Mouse (Mus musculus) embryo, embryonic 10.5 days (tissue): ENCODE measurements around the gene Bcorl1.

ENCODE experiments used
- DNase-seq: peaks from one replicate; pipeline ENCODE4 v3.0.0-alpha.2; 2015; ENCODE audit warnings: low spot score

The Bcorl1 gene

GRCm38 (mm10) chrX:48441954-48442353 lies 100.8 kb downstream of the Bcorl1 start:
- no peak for DNase-seq

DNA sequence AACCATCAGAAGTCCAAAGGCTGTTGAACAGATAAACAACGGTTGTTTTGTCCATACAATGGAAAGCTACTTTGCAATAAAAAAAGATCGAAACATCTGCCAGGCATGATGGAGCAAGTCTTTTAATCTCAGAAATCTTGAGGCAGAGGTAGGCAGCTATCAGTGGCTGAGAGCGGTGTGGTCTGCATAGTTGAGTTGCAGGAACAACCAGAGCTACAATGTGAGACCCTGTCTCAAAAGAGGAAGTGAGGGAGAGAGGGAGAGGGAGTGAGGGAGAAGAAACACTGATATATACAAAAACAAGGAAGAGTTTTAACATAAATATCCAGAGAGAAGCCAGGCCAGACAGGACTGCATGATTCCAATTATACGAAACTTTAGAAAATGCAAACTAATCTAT lies 103.5 kb downstream of the Bcorl1 start:
- no peak for DNase-seq

DNA sequence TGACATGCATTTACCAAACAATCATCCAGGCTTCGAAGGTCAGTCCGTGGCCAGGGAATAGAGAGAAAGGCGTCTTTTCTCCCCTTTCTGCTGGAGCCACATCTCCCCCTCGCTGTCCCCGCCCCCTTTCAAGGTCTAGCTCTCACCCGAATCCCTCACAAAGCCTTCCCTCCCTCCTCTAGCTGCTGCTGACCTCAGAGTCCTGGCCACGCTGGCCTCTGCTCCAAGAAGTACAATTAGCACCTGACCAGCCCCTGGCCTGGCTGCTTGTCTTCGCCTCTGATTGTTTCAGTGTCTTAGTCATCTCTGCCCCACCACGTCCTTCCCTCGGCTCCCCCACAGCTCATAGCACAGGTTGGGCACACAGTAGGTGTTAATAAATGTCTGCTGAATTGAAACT lies 108.5 kb downstream of the Bcorl1 start:
- DNase-seq, result peak; percentile 37

DNA sequence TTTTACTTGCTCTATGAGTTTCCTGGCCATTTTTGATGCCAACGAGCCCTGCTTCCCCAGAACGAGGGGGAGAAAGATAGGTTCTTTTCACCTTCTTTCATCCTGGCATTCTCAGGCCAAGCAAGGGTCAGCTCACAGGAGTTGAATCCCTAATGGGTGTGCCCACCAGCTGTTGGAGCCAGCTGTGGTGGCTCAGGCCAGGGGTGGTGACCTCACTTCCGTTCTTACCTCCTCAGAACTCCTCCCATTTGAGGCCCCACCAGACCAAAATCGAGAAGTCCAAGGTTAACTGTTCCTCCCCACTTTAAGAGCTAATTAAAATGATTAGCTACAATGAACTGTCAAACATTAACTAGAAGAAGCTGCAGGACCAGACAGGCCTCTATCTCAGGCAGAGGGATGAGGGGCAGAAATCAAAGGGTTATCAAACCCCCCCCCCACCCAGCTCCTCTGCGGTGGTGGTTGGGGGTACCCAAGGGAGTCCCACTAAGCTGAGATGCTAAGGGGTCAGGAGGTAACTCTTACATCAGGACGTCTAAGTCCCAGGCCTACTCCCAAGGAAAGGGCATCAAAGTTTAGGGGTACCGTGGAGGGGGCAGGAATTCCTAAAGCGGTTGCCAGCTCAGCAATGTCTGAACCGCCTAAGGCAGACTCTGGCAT lies 111.2 kb downstream of the Bcorl1 start:
- DNase-seq, result no peak

GRCm38 (mm10) chrX:48452931-48453673 lies 111.9 kb downstream of the Bcorl1 start:
- DNase-seq, result peak; percentile 17

- DNase-seq, result peak; percentile 52
These were observed 112.8 kb downstream of the Bcorl1 start for GRCm38 (mm10) chrX:48453736-48454494.

DNA sequence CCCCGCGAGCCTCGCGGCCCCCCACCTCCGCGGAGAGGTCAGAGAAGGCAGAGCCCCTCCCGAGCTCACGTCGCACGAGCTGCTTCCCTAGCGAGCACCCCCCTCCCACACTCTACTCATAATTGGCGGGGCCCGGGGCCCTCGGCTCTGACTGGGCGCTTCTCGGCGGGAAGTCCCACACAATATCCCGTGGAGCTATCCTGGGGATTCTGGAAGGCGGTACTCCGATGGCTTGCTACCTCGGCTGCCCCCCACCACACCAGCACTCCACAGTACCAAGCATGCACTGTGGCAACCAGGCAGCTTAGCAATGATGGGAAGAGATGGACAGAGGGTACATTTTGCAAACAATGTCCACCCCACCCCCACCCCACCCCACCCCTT lies 113.3 kb downstream of the Bcorl1 start:
- no peak for DNase-seq

DNA sequence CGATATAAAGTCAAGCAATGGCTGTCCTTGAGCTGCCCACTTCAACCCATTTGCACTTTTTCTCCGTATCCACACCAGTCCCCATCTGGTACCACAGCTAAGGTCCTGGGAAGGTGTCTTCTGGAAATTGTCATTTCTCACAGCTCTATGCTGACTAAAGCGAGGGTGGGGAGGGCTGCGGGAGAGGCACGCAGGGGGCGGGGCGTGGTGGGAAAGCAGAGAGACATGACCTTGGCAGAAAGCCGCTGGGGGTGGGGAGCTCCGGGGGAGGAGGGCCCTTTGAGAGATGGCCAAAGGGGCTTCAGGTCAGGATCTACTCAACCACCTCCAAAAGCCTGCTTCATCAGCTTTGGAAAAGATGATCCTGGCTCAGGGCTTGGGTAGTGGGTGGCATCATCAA lies 113.9 kb downstream of the Bcorl1 start:
- DNase-seq, result no peak

- DNase-seq, result no peak
These were observed 115.8 kb downstream of the Bcorl1 start for GRCm38 (mm10) chrX:48456956-48457355.
